Mouse (Mus musculus) stomach, postnatal 0 days (tissue): ENCODE measurements at regions not wholly inside any gene's neighbourhood (a gene's known extent, or its start where the extent isn't known, plus 50 kb on each side); places are given as distances from the start of the nearest gene placed in this dataset.

ENCODE experiments used
- ATAC-seq: fragments of 200-750 bp; cut with Nextera tagmentation; 2 replicates; pipeline ENCODE4 v1.8.0; 2017; ENCODE audit not compliant: low FRiP score, low TSS enrichment
- DNase-seq: peaks from one replicate; pipeline ENCODE4 v3.0.0-alpha.2; 2016; ENCODE audit warnings: low spot score
- H3K27ac ChIP-seq: fragments of 300-500 bp; sonication (generic); replicated peaks from 2 replicates; pipeline ENCODE4 v1.5.1; 2014; ENCODE audit warnings: mild to moderate bottlenecking, control low read depth
- H3K27me3 ChIP-seq: fragments of 300-500 bp; sonication (generic); 2 replicates; pipeline ENCODE4 v1.6.1; 2014; ENCODE audit warnings: low read length; ENCODE audit not compliant: control insufficient read depth, insufficient read depth
- H3K36me3 ChIP-seq: fragments of 300-500 bp; sonication (generic); 2 replicates; pipeline ENCODE4 v1.6.1; 2014; ENCODE audit warnings: low read length, mixed read lengths; ENCODE audit not compliant: control insufficient read depth, insufficient read depth
- H3K4me1 ChIP-seq: fragments of 300-500 bp; sonication (generic); replicated peaks from 2 replicates; pipeline ENCODE4 v1.6.1; 2014; ENCODE audit warnings: antibody characterized with exemption; ENCODE audit not compliant: control insufficient read depth, insufficient read depth
- H3K4me2 ChIP-seq: fragments of 300-500 bp; sonication (generic); replicated peaks from 2 replicates; pipeline ENCODE4 v1.6.1; 2014; ENCODE audit warnings: low read depth, mild to moderate bottlenecking, control low read depth, moderate library complexity
- H3K4me3 ChIP-seq: fragments of 300-500 bp; sonication (generic); 2 replicates; pipeline ENCODE4 v1.5.1; 2014; ENCODE audit warnings: low read depth, low read length, control low read depth
- H3K9ac ChIP-seq: fragments of 300-500 bp; sonication (generic); 2 replicates; pipeline ENCODE4 v1.6.1; 2014; ENCODE audit warnings: mild to moderate bottlenecking, low read length, control low read depth, mixed read lengths
- H3K9me3 ChIP-seq: fragments of 300-500 bp; sonication (generic); 2 replicates; pipeline ENCODE4 v1.6.1; 2016; ENCODE audit warnings: low read length; ENCODE audit not compliant: control insufficient read depth
- CTCF ChIP-seq: IDR thresholded peaks from 2 replicates; pipeline ENCODE4 v1.5.1; 2016; ENCODE audit warnings: antibody characterized with exemption, low read depth, mild to moderate bottlenecking, moderate library complexity
- EP300 ChIP-seq: optimal IDR thresholded peaks from 2 replicates; pipeline ENCODE3; 2016; ENCODE audit warnings: antibody characterized with exemption
- WGBS: fragments of 180-500 bp; shearing (Covaris S2); extraction: QIAGEN DNeasy Blood & Tissue Kit; methylation state at CpG from one replicate; pipeline ENCODE4 v1.1.7; 2014; 5-methylcytosine and 5-hydroxymethylcytosine counted together

DNA sequence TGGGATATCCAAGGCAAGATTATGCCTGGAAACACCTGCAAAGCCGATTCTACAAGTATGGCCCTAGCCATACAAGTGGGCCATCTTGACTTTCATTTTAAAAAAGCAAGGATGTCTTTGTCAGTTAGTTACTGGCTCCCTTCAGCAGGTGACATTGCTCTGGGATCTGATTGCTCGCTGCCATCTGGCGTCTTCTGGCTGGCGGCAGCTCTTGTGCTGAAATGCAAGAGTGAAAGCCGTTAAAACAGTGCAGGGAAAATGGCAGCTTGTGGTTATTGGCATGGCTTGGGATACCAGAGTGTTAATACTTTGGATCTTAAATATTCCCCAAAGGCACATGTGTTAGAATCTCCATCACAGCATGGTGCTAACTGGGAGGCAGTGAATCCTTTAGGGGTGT is 105.0 kb upstream of the Ly86 start:
- ATAC-seq = no peak
- no peaks in the 10 kb centered on the region for H3K4me1 ChIP-seq

DNA sequence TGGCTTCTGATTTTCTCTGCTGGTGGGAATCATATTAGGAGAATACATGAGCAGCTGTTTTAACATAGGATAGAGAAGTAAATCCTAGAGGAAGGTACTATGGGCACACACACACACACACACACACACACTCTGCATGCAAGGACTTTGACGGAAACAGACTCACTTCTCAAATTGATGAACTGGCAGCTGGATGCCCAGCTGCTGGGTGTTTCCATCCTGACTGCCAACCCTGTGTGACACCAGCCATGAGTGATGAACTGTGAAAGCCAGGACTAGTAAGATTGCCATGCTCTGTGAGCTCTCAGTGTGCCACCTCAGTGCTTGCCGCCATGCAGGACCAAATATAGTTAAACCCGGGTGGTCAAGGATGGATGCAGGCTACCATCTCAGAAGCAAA is 107.7 kb upstream of the Ly86 start:
- Histone ChIP-seq H3K4me1 (no peaks in the 10 kb centered on the region), H3K4me3 (no peak overlapping the region), H3K9ac (no peak overlapping the region), H3K9me3 (no peaks in the 10 kb centered on the region), H3K36me3 (no peaks in the 10 kb centered on the region), H3K27me3 (no peaks in the 10 kb centered on the region), H3K4me2 (no peak overlapping the region), H3K27ac (no peak overlapping the region)
- WGBS = 96% methylated on average over 3 of the region's 3 CpGs
- no peak for TF ChIP-seq EP300
- ATAC-seq (no peak), DNase-seq (no peak)

More for the DNA sequence above, 105.0 kb upstream of the Ly86 start:
- H3K9ac ChIP-seq = no peak overlapping the region
- H3K27ac ChIP-seq = no peak overlapping the region
- no peak for DNase-seq
- 89% methylated on average over 5 of the region's 5 CpGs for WGBS
- no peaks in the 10 kb centered on the region for H3K9me3 ChIP-seq
- no peaks in the 10 kb centered on the region for H3K27me3 ChIP-seq
- H3K4me3 ChIP-seq = no peak overlapping the region
- TF ChIP-seq EP300 (no peak), CTCF (no peak)
- no peak overlapping the region for H3K4me2 ChIP-seq
- H3K36me3 ChIP-seq = no peaks in the 10 kb centered on the region

DNA sequence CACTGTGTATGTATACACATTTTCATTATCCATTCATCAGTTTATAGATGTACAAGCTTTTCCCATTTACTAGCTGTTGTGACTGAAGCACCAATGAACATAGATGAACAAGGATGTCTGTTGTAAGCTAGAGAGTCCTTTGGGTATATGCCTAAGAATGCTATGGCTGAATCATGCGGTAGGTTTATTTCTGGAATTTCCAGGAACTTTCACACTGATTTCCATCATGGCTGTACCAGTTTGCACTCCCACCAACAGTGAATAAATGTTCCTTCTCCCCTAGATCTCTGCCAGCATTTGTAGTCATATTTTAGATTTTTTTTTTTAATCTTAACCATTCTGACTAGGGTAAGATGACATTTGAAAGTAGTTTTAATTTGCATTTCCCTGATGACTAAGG is 119.2 kb upstream of the Ly86 start:
- Histone ChIP-seq H3K27ac (no peak overlapping the region), H3K9ac (no peak overlapping the region), H3K36me3 (no peaks in the 10 kb centered on the region), H3K4me3 (no peak overlapping the region), H3K27me3 (no peaks in the 10 kb centered on the region), H3K9me3 (no peaks in the 10 kb centered on the region), H3K4me1 (no peaks in the 10 kb centered on the region), H3K4me2 (no peak overlapping the region)
- 88% methylated on average over 1 of the region's 1 CpGs for whole genome bisulfite sequencing
- no peak for ATAC-seq
- DNase-seq = no peak
- TF ChIP-seq EP300 = no peak
- TF ChIP-seq CTCF = no peak

DNA sequence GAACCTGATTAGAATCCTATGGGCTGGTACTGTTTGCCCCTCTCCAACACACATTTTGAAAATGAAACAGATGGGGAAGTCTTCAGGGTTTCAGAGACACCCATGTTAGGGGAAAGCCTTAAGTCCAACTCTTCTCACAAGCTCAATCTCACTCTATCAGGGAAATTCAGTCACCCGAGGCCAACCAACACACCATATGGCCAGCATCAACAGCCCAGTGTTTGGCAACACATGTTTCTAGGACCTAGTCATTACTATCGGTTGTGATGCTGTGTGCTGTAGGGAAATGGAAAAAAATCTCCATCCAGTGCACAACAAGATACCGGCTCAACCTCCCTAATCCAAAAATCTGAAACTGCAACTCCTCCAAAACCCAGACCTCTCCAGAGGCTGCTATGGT is 124.6 kb upstream of the Ly86 start:
- no peaks in the 10 kb centered on the region for H3K27me3 ChIP-seq
- DNase-seq (no peak), ATAC-seq (no peak)
- TF ChIP-seq EP300 (no peak), CTCF (no peak)
- H3K9ac ChIP-seq = no peak overlapping the region
- no peak overlapping the region for H3K4me3 ChIP-seq
- H3K4me2 ChIP-seq = no peak overlapping the region
- 51% methylated on average over 3 of the region's 3 CpGs for WGBS
- no peaks in the 10 kb centered on the region for H3K4me1 ChIP-seq
- H3K36me3 ChIP-seq = no peaks in the 10 kb centered on the region
- no peak overlapping the region for H3K27ac ChIP-seq
- H3K9me3 ChIP-seq = no peaks in the 10 kb centered on the region

DNA sequence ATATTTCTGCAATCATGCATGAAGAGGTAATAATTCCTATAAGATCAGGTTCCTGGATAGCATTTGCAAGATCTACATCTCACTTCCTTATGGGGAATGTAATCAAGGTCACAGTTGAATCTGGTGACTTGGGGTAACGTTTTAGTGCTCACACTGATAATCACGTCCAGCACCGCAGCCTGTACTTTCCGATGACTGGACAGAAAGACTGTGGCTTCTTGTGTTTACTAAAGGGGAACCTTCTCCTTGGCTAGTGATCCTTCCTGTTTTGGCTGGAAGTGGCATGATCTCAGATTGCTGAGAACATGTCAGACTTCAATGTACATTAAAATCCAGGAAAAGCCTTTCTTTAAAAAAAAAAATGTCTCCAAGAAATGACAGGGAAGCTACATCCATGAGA is 126.4 kb upstream of the Ly86 start:
- no peak for DNase-seq
- TF ChIP-seq CTCF = no peak
- no peak for TF ChIP-seq EP300

DNA sequence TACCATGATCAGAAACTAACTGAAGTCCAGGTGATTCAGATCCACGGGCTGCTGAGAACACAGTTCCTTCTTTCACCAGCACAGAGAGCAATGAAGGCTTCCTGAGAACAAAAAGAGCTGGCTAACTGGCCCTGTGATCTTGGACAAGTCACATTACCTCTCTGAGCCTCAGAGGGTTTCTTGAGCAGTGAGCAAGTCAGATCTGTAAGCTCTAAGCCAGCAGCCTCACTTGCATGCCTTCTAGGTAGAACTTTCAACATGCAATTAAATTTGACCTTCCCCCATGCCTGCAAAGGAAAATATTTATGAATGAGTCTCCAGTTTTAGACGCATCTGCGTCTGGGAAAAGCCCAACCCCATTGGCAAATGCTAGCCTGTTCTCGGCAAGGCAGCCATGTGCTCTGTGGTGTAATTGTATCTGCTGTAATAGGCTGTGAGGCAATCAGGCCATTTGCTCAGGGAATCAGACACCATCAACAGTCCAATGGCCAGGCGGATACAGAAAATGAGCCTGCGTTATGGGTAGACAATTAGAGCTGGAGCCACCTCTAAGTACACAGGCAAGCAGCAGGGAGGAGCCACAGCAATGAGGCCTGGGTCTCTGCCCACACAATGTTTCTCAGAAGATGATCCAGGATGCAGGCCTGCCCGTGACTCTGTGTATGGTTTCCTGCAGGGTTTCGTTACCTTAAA is 130.3 kb upstream of the Ly86 start:
- TF ChIP-seq CTCF (no peak), EP300 (no peak)
- ATAC-seq (no peak), DNase-seq (peak; percentile 14)
- H3K9me3 ChIP-seq = no peaks in the 10 kb centered on the region
- no peak overlapping the region for H3K9ac ChIP-seq
- 53% methylated on average over 8 of the region's 8 CpGs for WGBS
- H3K4me2 ChIP-seq = no peak overlapping the region
- no peak overlapping the region for H3K27ac ChIP-seq
- no peaks in the 10 kb centered on the region for H3K4me1 ChIP-seq
- H3K27me3 ChIP-seq = no peaks in the 10 kb centered on the region
- H3K36me3 ChIP-seq = no peaks in the 10 kb centered on the region
- no peak overlapping the region for H3K4me3 ChIP-seq

More for the DNA sequence above, 126.4 kb upstream of the Ly86 start:
- Histone ChIP-seq H3K9me3 (no peaks in the 10 kb centered on the region), H3K4me2 (no peak overlapping the region), H3K27me3 (no peaks in the 10 kb centered on the region), H3K27ac (no peak overlapping the region), H3K4me3 (no peak overlapping the region), H3K36me3 (no peaks in the 10 kb centered on the region), H3K4me1 (no peaks in the 10 kb centered on the region), H3K9ac (no peak overlapping the region)
- ATAC-seq = no peak
- WGBS = 71% methylated on average over 4 of the region's 4 CpGs
